Mouse (Mus musculus): ENCODE measurements around the gene Tap1. TPM values are rescaled to one million over a fixed set of nuclear protein-coding genes. Genes with fewer than 3 reads are reported as not detected.

Tap1 gene
- polyA plus RNA-seq, 1 experiment from 2014 or later: 8.4 TPM

GRCm38 (mm10) chr17:34199050-34199619, 11.8 kb downstream of the Tap1 start:
- peaks cover 17% of the 10 kb centered on the region for H3K4me1 ChIP-seq
- 58% methylated on average over 12 of the region's 12 CpGs for WGBS
- no peak for ATAC-seq (ENCODE audit: low FRiP score, low read depth)
- H3K27me3 ChIP-seq: peaks cover 90% of the 10 kb centered on the region
- H3K4me3 ChIP-seq: no peak overlapping the region
- no peak overlapping the region for H3K9ac ChIP-seq
- H3K27ac ChIP-seq: no peak overlapping the region
- H3K9me3 ChIP-seq: no peaks in the 10 kb centered on the region; the same call in 1 of the 2 replicates
- H3K4me2 ChIP-seq (replicated peaks): no peak overlapping the region
- H3K36me3 ChIP-seq: no peaks in the 10 kb centered on the region

GRCm38 (mm10) chr17:34200047-34200446, 12.7 kb downstream of the Tap1 start:
- Histone ChIP-seq H3K9ac (no peak overlapping the region), H3K27me3 (peaks cover 88% of the 10 kb centered on the region), H3K27ac (no peak overlapping the region), H3K36me3 (no peaks in the 10 kb centered on the region), H3K4me1 (peaks cover 21% of the 10 kb centered on the region), H3K4me3 (no peak overlapping the region), H3K4me2 (replicated peaks) (no peak overlapping the region), H3K9me3 (no peaks in the 10 kb centered on the region; the same call in 1 of the 2 replicates)
- no peak for ATAC-seq (ENCODE audit: low FRiP score, low read depth)
- 85% methylated on average over 10 of the region's 10 CpGs for WGBS

- WGBS: 85% methylated on average over 16 of the region's 16 CpGs
- H3K27me3 ChIP-seq: peaks cover 88% of the 10 kb centered on the region
These were observed 13.6 kb downstream of the Tap1 start for GRCm38 (mm10) chr17:34200772-34201505.

GRCm38 (mm10) chr17:34201506-34202055, 14.2 kb downstream of the Tap1 start:
- no peak overlapping the region for H3K9ac ChIP-seq
- H3K4me1 ChIP-seq: peaks cover 27% of the 10 kb centered on the region
- no peaks in the 10 kb centered on the region for H3K9me3 ChIP-seq
- peaks cover 88% of the 10 kb centered on the region for H3K27me3 ChIP-seq
- no peak for ATAC-seq (ENCODE audit: low FRiP score, low read depth)
- H3K36me3 ChIP-seq: no peaks in the 10 kb centered on the region
- no peak overlapping the region for H3K27ac ChIP-seq
- no peak overlapping the region for H3K4me2 ChIP-seq (replicated peaks)
- WGBS: 73% methylated on average over 7 of the region's 7 CpGs
- H3K4me3 ChIP-seq: no peak overlapping the region

More at GRCm38 (mm10) chr17:34200772-34201505, 13.6 kb downstream of the Tap1 start:
- Histone ChIP-seq H3K9me3 (no peaks in the 10 kb centered on the region), H3K4me1 (peaks cover 27% of the 10 kb centered on the region), H3K4me2 (replicated peaks) (no peak overlapping the region), H3K27ac (no peak overlapping the region), H3K4me3 (no peak overlapping the region), H3K36me3 (no peaks in the 10 kb centered on the region), H3K9ac (no peak overlapping the region)
- no peak for ATAC-seq (ENCODE audit: low FRiP score, low read depth)

GRCm38 (mm10) chr17:34202760-34203442, 15.5 kb downstream of the Tap1 start:
- ATAC-seq (ENCODE audit: low FRiP score, low read depth): no peak
- Histone ChIP-seq H3K36me3 (no peaks in the 10 kb centered on the region), H3K4me2 (replicated peaks) (no peak overlapping the region), H3K9me3 (no peaks in the 10 kb centered on the region), H3K9ac (no peak overlapping the region), H3K4me1 (peaks cover 16% of the 10 kb centered on the region), H3K4me3 (no peak overlapping the region), H3K27me3 (peaks cover 84% of the 10 kb centered on the region), H3K27ac (no peak overlapping the region)
- 83% methylated on average over 4 of the region's 4 CpGs for WGBS

- H3K27me3 ChIP-seq: peaks cover 82% of the 10 kb centered on the region
- H3K36me3 ChIP-seq: no peaks in the 10 kb centered on the region
- no peak for ATAC-seq (ENCODE audit: low FRiP score, low read depth)
These were observed 16.1 kb downstream of the Tap1 start, which contains the start of gene Tap2 for GRCm38 (mm10) chr17:34203444-34203843. Gene Tap2, plus strand, starts transcription at chr17:34203527.

GRCm38 (mm10) chr17:34204303-34205010, 17.1 kb downstream of the Tap1 start:
- H3K4me3 ChIP-seq: peak overlapping the region; percentile 69
- H3K4me2 ChIP-seq (replicated peaks): peak overlapping the region; percentile 86
- H3K36me3 ChIP-seq: no peaks in the 10 kb centered on the region
- H3K9ac ChIP-seq: peak overlapping the region; percentile 76
- peak; percentile 64 for ATAC-seq (ENCODE audit: low FRiP score, low read depth)
- peaks cover 10% of the 10 kb centered on the region; the same call in 1 of the 2 replicates for H3K4me1 ChIP-seq
- H3K27ac ChIP-seq: no peak overlapping the region
- peaks cover 82% of the 10 kb centered on the region for H3K27me3 ChIP-seq
- H3K9me3 ChIP-seq: 0 out of 2 replicates have a peak, but pooled peaks cover under 1% of the 10 kb centered on the region
- under 1% methylated on average over 44 of the region's 44 CpGs for WGBS

More at GRCm38 (mm10) chr17:34203444-34203843, 16.1 kb downstream of the Tap1 start, which contains the start of gene Tap2:
- WGBS: 65% methylated on average over 5 of the region's 5 CpGs
- peak within 1 kb of the TSS; percentile 69 for H3K4me3 ChIP-seq
- no peaks in the 10 kb centered on the region for H3K9me3 ChIP-seq
- no peak within 1 kb of the TSS for H3K27ac ChIP-seq
- H3K4me2 ChIP-seq (replicated peaks): peak within 1 kb of the TSS; percentile 86
- peaks cover 10% of the 10 kb centered on the region for H3K4me1 ChIP-seq
- H3K9ac ChIP-seq: peak within 1 kb of the TSS; percentile 76

GRCm38 (mm10) chr17:34205021-34205745, 17.8 kb downstream of the Tap1 start:
- Histone ChIP-seq H3K36me3 (no peaks in the 10 kb centered on the region), H3K4me3 (peak overlapping the region; percentile 69), H3K9ac (peak overlapping the region; percentile 76), H3K4me1 (peaks cover 10% of the 10 kb centered on the region; the same call in 1 of the 2 replicates), H3K9me3 (peaks cover 5% of the 10 kb centered on the region; the same call in 1 of the 2 replicates), H3K27ac (no peak overlapping the region), H3K27me3 (peaks cover 84% of the 10 kb centered on the region), H3K4me2 (replicated peaks) (peak overlapping the region; percentile 86)
- 16% methylated on average over 18 of the region's 18 CpGs for WGBS
- no peak for ATAC-seq (ENCODE audit: low FRiP score, low read depth)

- Histone ChIP-seq H3K9me3 (peaks cover 5% of the 10 kb centered on the region; the same call in 1 of the 2 replicates), H3K36me3 (no peaks in the 10 kb centered on the region), H3K4me1 (peaks cover 10% of the 10 kb centered on the region; the same call in 1 of the 2 replicates), H3K4me2 (replicated peaks) (peak overlapping the region; percentile 86), H3K27ac (no peak overlapping the region), H3K4me3 (peak overlapping the region; percentile 69), H3K9ac (no peak overlapping the region), H3K27me3 (peaks cover 84% of the 10 kb centered on the region)
- WGBS: 20% methylated on average over 9 of the region's 9 CpGs
- no peak for ATAC-seq (ENCODE audit: low FRiP score, low read depth)
These were observed 18.4 kb downstream of the Tap1 start for GRCm38 (mm10) chr17:34205746-34206176.

GRCm38 (mm10) chr17:34206731-34207130, 19.4 kb downstream of the Tap1 start:
- Histone ChIP-seq H3K4me2 (replicated peaks) (no peak overlapping the region), H3K27me3 (peaks cover 84% of the 10 kb centered on the region), H3K4me1 (peaks cover 10% of the 10 kb centered on the region; the same call in 1 of the 2 replicates), H3K9ac (no peak overlapping the region), H3K9me3 (peaks cover 5% of the 10 kb centered on the region; the same call in 1 of the 2 replicates), H3K36me3 (no peaks in the 10 kb centered on the region), H3K27ac (no peak overlapping the region), H3K4me3 (no peak overlapping the region)
- 84% methylated on average over 5 of the region's 5 CpGs for WGBS
- ATAC-seq (ENCODE audit: low FRiP score, low read depth): no peak

GRCm38 (mm10) chr17:34207456-34207855, 20.1 kb downstream of the Tap1 start:
- no peak overlapping the region for H3K27ac ChIP-seq
- H3K27me3 ChIP-seq: peaks cover 89% of the 10 kb centered on the region
- peaks cover 5% of the 10 kb centered on the region; the same call in 1 of the 2 replicates for H3K9me3 ChIP-seq
- no peak for ATAC-seq (ENCODE audit: low FRiP score, low read depth)
- WGBS: 61% methylated on average over 3 of the region's 3 CpGs
- H3K4me1 ChIP-seq: peaks cover 10% of the 10 kb centered on the region; the same call in 1 of the 2 replicates
- no peak overlapping the region for H3K4me3 ChIP-seq
- H3K4me2 ChIP-seq (replicated peaks): no peak overlapping the region
- no peak overlapping the region for H3K9ac ChIP-seq
- H3K36me3 ChIP-seq: no peaks in the 10 kb centered on the region
